In genomic region chr10:66807261-66807968, GRCm38 (mm10) we compare ENCODE assay signal across 8 mouse cellular contexts.
A peak's percentile ranks its signal among the peaks of the same experiment; 100 is the strongest.
DNase-seq lines count a peak whose midpoint lies in the region; ATAC-seq and TF ChIP-seq lines count a peak whose summit lies in the region.
"Had no signal": no experiment of that assay in that cellular context is flagged by ENCODE, and none has a peak within 500 bp of the region (broad histone marks: within the 10 kb centered on the region; RNA-seq: fewer than 3 reads in every experiment).

No protein-coding gene starts in this region.

- H3K4me2 ChIP-seq in forebrain, embryonic 11.5 days (ENCODE audit: low read depth, low read length, severe bottlenecking) = no peak overlapping the region
- H3K4me2 ChIP-seq: liver, embryonic 15.5 days had no signal

- no peaks in the 10 kb centered on the region for H3K36me3 ChIP-seq in forebrain, embryonic 11.5 days (ENCODE audit: control insufficient read depth, insufficient read depth, low read length)
- H3K36me3 ChIP-seq: liver, embryonic 15.5 days had no signal

- no peak overlapping the region for H3K9ac ChIP-seq in forebrain, embryonic 11.5 days (ENCODE audit: low read length)
- H3K9ac ChIP-seq: liver, embryonic 15.5 days had no signal

- H3K4me3 ChIP-seq in forebrain, embryonic 11.5 days (ENCODE audit: low read depth, low read length) = no peak overlapping the region
- peak overlapping the region; percentile 20; the same call in 1 of the 2 replicates for H3K4me3 ChIP-seq in layer of hippocampus, adult 2 months
- H3K4me3 ChIP-seq: liver, embryonic 15.5 days had no signal

- H3K27ac ChIP-seq in forebrain, embryonic 11.5 days (ENCODE audit: low read depth, low read length) = no peak overlapping the region
- H3K27ac ChIP-seq in layer of hippocampus, adult 2 months = no peak overlapping the region
- H3K27ac ChIP-seq: liver, embryonic 15.5 days had no signal

- H3K4me1 ChIP-seq in forebrain, embryonic 11.5 days (replicated peaks; ENCODE audit: control insufficient read depth, insufficient read depth, low read length) = no peaks in the 10 kb centered on the region
- H3K4me1 ChIP-seq: liver, embryonic 15.5 days had no signal

- peak; percentile 65 for ATAC-seq in forebrain, embryonic 11.5 days (replicated peaks; ENCODE audit: low FRiP score)

- TF ChIP-seq CTCF in layer of hippocampus, adult 2 months (conservative IDR thresholded peaks at IDR 0.05) = peak; percentile 73

- peak; percentile 5 for DNase-seq in MEL-GATA-1-ER (ENCODE audit: extremely low read depth, low read depth)
- peak; percentile 40 for DNase-seq in brain, embryonic 18.5 days (ENCODE audit: low read depth, low spot score)
- DNase-seq in forebrain, embryonic 11.5 days (ENCODE audit: low spot score) = peak; percentile 63
- peak; percentile 77 for DNase-seq in heart, postnatal 4 days
- DNase-seq in layer of hippocampus, adult 2 months (ENCODE audit: low spot score in 2 of 2) = peak; percentile 34 to 69
- DNase-seq in lung, postnatal 10 days = peak; percentile 75
- DNase-seq in retina, embryonic 14.5 days (ENCODE audit: low spot score) = peak; percentile 82

- no peaks in the 10 kb centered on the region for H3K27me3 ChIP-seq in forebrain, embryonic 11.5 days (ENCODE audit: control insufficient read depth, insufficient read depth, low read length)
- H3K27me3 ChIP-seq: liver, embryonic 15.5 days had no signal

- H3K9me3 ChIP-seq in forebrain, embryonic 11.5 days (ENCODE audit: control insufficient read depth, low read length) = no peaks in the 10 kb centered on the region; the same call in 1 of the 2 replicates
- H3K9me3 ChIP-seq: liver, embryonic 15.5 days had no signal

- 51% methylated on average over 16 of the region's 16 CpGs for WGBS in forebrain, embryonic 11.5 days

Comparison
In these comparisons a context has a peak if more than half of its experiments do, and no peak if none do; other contexts are left out.
1. DNase-seq: peak in every context shown above with its lines; median percentile 82 in retina, embryonic 14.5 days; 77 in heart, postnatal 4 days; 75 in lung, postnatal 10 days; 63 in forebrain, embryonic 11.5 days; 52 in layer of hippocampus, adult 2 months; 40 in brain, embryonic 18.5 days; 5 in MEL-GATA-1-ER.